Mouse (Mus musculus) MEL (cell line): ENCODE results near the gene Aqp6.

ENCODE experiments used
- CHD1 ChIP-seq: IDR thresholded peaks from 2 replicates; pipeline ENCODE4 v1.6.1; 2012; ENCODE audit warnings: low read depth, mild to moderate bottlenecking, inconsistent platforms, low read length, improper control_type of control experiment
- CTCF ChIP-seq, 3 experiments: IDR thresholded peaks in 2 of 3; conservative IDR thresholded peaks in 1 of 3; 2 replicates each; pipeline ENCODE4 v1.5.1; 2011 to 2012; ENCODE audit warnings: low read length in 3 of 3, low read depth in 2 of 3, mild to moderate bottlenecking in 2 of 3, improper control_type of control experiment in 1 of 3, inconsistent platforms in 1 of 3, mixed read lengths in 1 of 3, moderate library complexity in 1 of 3; ENCODE audit not compliant: control insufficient read depth in 1 of 3, insufficient read depth in 1 of 3, poor library complexity in 1 of 3, severe bottlenecking in 1 of 3
- E2F4 ChIP-seq: IDR thresholded peaks from 2 replicates; pipeline ENCODE4 v1.6.1; 2011; ENCODE audit warnings: low read depth, low read length, improper control_type of control experiment, borderline replicate concordance
- ELF1 ChIP-seq: IDR thresholded peaks from 2 replicates; pipeline ENCODE4 v1.6.1; 2014; ENCODE audit warnings: low read depth, mild to moderate bottlenecking, inconsistent platforms, low read length, improper control_type of control experiment, moderate library complexity
- KAT2A ChIP-seq: conservative IDR thresholded peaks from 2 replicates; pipeline ENCODE4 v1.6.1; 2012; ENCODE audit warnings: low read depth, low read length, improper control_type of control experiment, inconsistent platforms
- MAFK ChIP-seq: IDR thresholded peaks from 2 replicates; pipeline ENCODE4 v1.6.1; 2011; ENCODE audit warnings: low read depth, mild to moderate bottlenecking, low read length, improper control_type of control experiment, borderline replicate concordance
- MAX ChIP-seq: IDR thresholded peaks from 2 replicates; pipeline ENCODE4 v1.6.1; 2011; ENCODE audit warnings: low read length, improper control_type of control experiment
- MYC ChIP-seq: IDR thresholded peaks from 2 replicates; pipeline ENCODE4 v1.6.1; 2011; ENCODE audit warnings: low read depth, mild to moderate bottlenecking, low read length, improper control_type of control experiment, moderate library complexity
- POLR2A ChIP-seq, 2 experiments: IDR thresholded peaks; 2 replicates each; pipeline ENCODE4 v1.6.1; 2011 to 2012; ENCODE audit warnings: low read length in 2 of 2, mild to moderate bottlenecking in 2 of 2, control low read depth in 1 of 2, improper control_type of control experiment in 1 of 2, low read depth in 1 of 2, moderate library complexity in 1 of 2; ENCODE audit not compliant: control insufficient read depth in 1 of 2, insufficient read depth in 1 of 2, poor library complexity in 1 of 2
- UBTF ChIP-seq: IDR thresholded peaks from 2 replicates; pipeline ENCODE4 v1.6.1; 2012; ENCODE audit warnings: low read depth, mild to moderate bottlenecking, inconsistent platforms, low read length, improper control_type of control experiment, moderate library complexity, borderline replicate concordance; ENCODE audit not compliant: insufficient read depth
- USF1 ChIP-seq: IDR thresholded peaks from 2 replicates; pipeline ENCODE4 v1.6.1; 2014; ENCODE audit warnings: low read depth, mild to moderate bottlenecking, inconsistent platforms, low read length, improper control_type of control experiment, moderate library complexity
- ZC3H11A ChIP-seq: IDR thresholded peaks from 2 replicates; pipeline ENCODE4 v1.6.1; 2012; ENCODE audit warnings: low read depth, mild to moderate bottlenecking, inconsistent platforms, low read length, improper control_type of control experiment
- ZNF384 ChIP-seq: IDR thresholded peaks from 2 replicates; pipeline ENCODE4 v1.6.1; 2012; ENCODE audit warnings: low read depth, mild to moderate bottlenecking, inconsistent platforms, low read length, improper control_type of control experiment

DNA sequence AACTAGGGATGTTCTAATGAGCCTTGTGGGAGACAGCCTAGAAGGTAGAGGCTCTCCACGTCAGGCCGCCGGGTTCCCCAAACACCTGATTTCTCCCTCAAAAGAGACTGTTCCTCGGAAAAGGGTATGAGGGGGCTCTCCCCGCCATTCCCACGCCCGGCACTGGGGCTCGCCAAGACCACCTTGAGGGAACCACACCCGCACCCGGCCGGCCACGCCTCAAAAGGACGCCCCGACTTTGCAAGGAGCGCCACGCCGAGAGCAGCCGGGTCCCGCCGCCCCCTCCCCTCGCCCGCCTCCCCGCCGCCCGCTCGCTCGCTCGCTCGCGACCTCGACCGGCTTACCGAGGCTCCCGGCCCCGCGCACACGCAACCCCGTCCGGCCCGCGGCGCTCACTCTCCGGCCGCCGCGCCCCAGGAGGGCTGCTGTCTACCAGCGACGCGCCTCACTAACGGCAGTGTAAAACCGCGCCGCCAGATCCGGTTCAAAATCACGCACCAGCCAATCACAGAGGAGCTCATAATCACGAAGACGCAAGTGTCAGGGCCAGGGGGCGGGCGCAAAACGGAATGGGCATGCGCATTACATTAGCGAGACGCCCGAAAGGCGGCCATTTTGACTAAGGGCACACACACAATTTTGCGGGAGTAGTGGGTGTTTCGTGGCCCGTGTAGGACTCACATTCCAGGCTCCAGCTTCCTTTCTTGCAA is 50.1 kb downstream of the Aqp6 start, which contains the start of gene Racgap1:
- TF ChIP-seq POLR2A (IDR thresholded peaks at IDR 0.05; ENCODE audit: control insufficient read depth in 1 of 2, insufficient read depth in 1 of 2, low read depth in 1 of 2, low read length in 2 of 2, poor library complexity in 1 of 2) = peak; percentile 84 to 97
- 0 out of 2 replicates have a peak, but pooled peaks have one; percentile 32 for TF ChIP-seq CHD1
- no peak; the same call in 1 of the 2 replicates for TF ChIP-seq MYC
- no peak for TF ChIP-seq CTCF (IDR thresholded peaks at IDR 0.05 in 2 of 3, conservative IDR thresholded peaks at IDR 0.05 in 1 of 3; ENCODE audit: control insufficient read depth in 1 of 3, insufficient read depth in 1 of 3, low read depth in 2 of 3, low read length in 3 of 3, poor library complexity in 1 of 3, severe bottlenecking in 1 of 3)
- TF ChIP-seq MAFK = no peak
- peak; percentile 81 for TF ChIP-seq KAT2A
- no peak for TF ChIP-seq UBTF
- peak; percentile 90 for TF ChIP-seq E2F4
- no peak for TF ChIP-seq ZNF384
- TF ChIP-seq ZC3H11A = no peak
- TF ChIP-seq MAX = peak; percentile 67
- TF ChIP-seq ELF1 = 0 out of 2 replicates have a peak, but pooled peaks have one; percentile 39
- TF ChIP-seq USF1 = no peak
